Mouse (Mus musculus) urinary bladder, postnatal 4 days (tissue): ENCODE measurements around the gene Sstr4.

Experiments
- DNase-seq, 2 experiments: peaks; one replicate each; pipeline ENCODE4 v3.0.0; 2021 to 2022; ENCODE audit warnings: low spot score in 2 of 2

The Sstr4 gene

DNA sequence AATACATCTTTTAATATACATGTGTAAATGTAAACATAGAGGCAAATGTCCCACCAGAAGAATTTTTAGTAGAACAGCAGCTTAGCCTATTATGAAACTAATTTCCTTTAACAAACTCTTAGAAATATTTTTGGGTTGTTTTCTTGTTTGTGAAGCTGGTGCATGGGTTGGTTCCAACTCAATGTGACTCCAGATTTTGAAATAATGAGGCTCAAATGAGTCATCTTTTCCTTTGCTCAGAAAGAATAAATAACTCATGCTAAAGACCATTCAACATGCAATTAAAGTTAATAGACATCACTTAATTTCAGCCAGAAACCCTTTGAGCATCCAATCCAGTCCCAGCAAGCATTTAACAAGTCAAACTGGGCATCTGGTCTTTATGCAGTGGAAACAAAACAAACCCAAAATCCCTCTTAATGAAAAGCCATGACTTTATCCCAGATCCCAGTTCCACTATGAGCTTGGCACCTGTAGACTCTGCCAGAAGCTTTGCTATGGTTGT is 33.9 kb downstream of the Sstr4 start:
- DNase-seq = no peak

DNA sequence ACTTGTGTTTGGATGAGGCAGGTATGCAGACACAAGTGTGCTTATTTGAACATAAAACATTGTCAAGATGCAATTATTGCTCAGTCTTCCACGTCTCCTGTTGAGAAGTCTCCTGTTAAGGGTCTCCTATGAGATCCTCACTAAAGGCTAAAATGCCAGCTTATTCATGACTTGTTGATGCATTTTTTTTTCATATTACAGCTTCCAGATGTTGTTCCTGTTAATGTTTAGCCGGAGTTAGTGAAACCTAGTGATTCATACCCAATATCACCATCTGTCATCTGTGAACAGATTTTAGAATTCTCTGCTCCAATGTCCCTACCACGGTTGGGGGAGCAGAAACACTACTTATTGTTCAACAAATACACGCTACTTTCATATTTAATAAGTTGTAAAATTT is 35.8 kb downstream of the Sstr4 start:
- no peak for DNase-seq

DNA sequence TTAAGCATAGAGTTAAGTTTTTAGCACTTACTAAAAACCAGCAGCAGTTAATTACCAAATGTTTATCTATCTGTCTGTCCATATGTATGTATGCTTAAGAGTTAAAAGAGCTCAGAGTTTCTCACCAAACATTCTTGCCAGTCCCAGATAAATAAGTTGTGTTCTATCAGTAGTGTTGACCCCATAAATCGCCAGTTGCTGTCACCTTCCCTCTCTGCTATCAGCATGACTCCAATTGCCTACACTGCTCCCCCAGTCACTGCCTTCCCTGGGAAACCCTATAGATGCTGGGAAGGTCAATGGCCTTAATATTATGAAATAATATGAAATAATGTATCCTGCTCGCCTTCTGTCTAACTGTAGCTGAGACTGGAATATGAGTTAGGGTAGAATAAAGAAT is 37.2 kb downstream of the Sstr4 start:
- DNase-seq = no peak

DNA sequence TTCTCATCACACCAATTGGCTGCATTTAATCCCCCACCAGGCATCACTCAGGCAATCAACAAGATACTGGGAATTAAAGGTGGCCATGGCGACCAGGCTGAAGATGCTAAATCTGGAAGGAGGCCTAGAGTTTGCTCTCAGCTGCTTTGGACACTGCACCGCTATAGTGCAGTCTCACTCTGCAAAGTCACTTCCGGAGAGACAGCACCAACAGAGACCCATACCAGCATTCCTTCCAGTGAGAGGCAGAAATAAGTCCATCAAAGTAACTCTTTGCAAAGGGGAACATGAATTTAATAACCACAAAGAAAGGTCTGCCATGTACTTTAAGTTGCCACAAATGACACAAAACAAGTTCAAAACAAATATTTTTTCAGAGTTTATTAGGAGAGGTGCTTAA is 41.1 kb downstream of the Sstr4 start:
- no peak for DNase-seq

DNA sequence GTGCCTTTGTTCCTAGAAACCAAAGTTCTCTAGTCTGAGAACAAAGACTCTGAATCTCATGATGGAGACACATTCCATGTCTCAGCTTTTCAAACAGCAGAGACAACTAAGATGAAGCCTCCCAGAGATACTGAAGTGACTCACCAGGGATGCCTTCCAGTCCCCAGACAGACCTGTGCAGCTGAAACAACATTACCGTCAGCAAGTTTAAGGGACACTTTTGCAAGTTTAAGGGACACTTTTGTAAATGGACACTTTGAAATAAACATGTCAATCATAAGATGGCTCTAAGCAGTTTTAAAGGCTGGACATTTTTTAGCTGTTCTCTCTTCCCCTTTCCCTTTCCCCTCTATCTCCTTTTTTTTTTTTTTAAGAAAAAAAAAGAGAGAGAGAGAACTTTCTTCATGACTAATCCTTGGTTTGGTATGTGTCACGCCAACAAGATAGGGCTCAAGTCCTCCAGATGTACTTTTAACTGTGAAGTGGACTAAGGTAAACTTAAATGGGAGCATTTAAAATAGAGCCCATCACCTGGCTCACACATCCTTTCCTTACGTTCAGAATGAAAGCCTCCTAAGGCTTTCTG is 44.6 kb downstream of the Sstr4 start:
- DNase-seq = no peak

DNA sequence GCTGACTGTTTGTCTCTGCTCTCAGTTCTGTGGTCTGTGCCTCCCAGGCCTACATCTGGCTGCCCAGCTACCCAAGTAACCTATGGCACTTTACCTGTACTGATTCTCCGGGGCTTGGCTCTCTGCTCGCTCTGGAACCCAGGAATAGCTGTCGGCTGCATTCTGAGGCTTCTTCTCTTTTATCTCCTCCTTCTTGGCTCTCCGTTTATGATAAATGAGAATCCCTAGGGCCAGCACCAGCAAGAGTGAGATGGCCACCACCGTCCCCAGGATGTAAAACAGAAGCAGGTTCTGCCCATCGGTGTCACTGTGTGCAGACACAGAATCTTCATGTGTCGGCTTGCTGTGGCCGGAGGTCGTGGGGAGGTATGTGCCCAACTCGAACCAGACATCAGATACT is 46.3 kb downstream of the Sstr4 start:
- no peak for DNase-seq

DNA sequence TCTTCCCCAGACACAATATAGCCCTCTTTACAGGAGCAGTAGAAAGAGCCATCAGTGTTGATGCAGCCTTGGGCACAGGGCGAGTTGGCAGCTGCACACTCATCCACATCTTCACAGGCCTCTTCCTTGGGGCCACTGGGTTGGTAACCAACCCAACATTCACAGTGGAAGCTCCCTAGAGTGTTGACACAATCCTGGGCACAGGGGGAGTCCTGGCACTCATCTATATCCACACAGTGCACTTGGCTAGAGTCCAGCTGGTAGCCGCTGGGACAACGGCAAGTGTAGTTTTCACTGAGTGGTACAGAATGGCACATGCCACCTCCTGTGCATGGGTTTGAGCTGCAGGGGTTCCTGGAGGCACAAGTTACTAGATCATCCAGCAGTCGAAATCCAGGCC is 47.0 kb downstream of the Sstr4 start:
- no peak for DNase-seq

DNA sequence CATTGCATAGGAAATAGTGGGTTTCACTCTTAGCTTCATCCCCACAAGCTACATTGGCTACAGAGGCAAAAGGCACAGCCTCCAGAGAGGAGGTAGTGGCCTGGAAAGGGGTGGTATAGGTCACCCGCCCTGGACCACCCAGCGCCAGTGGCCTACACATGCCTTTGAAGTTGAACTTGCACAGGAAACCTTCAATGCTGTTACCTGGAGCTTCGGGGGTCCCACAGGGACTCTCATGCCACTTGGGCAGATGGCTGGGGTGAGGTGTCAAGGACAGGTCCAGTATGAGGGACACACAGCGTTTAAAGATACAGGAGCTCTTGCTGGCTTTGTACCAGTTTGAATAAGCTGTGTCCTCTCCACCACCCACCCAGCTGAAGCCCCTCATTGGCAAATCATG is 47.6 kb downstream of the Sstr4 start:
- DNase-seq = no peak

DNA sequence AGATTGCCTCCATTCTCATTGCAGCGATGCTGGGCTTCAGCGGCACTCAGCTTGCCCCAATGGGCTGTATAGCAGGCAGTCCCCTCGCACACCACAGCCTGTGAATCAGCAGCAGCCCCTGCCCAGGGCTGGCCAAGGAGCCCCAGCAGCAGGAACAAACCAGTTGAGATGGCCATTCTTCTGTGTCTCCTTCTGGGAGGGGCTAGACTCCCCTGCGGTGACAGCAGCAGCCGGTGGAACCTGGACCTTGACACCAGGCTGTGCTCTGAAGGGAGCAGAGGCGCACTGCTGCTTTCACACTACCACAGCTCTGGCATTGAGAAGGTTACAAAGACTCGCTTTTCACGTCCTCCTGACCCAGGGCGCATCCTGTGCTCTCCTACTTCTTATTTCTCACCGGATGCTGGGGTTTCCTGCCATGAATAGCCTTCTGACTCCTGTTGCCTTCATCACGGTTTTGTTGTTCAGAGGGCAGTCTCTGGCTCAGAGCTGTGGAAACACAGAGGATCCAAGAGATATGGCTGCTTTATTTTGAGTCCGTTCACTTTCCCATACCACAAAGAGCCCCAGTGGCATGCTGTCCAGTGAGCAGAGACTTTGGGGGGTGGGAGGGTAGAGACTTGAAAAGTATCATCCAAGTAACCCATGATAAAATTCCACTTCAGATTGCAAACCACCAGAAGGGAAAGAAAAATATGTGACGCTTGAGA is 48.3 kb downstream of the Sstr4 start, which contains the start of gene Cd93:
Cd93 (minus strand) TSS at position 315 of the 710 bp plus-strand sequence.
- no peak for DNase-seq

DNA sequence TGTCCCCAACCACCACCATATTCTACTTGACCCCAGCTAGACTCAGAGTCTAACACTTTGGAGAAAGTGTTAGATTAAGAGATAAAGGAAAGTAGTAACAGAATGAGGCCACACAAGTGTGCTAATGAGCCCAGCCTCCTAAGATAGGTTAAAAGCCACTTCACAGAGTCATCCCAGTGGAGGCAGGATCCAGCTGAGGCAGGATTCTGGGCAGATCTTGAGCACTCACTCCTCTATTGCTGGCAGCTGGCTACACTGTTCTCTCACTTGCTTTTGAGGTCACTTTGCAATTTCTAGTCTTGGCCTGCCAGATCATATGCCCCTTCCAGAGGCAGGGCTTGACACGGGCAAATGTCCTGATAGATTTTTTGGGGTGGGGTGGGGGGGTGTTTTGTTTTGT is 49.3 kb downstream of the Sstr4 start:
- no peak for DNase-seq

DNA sequence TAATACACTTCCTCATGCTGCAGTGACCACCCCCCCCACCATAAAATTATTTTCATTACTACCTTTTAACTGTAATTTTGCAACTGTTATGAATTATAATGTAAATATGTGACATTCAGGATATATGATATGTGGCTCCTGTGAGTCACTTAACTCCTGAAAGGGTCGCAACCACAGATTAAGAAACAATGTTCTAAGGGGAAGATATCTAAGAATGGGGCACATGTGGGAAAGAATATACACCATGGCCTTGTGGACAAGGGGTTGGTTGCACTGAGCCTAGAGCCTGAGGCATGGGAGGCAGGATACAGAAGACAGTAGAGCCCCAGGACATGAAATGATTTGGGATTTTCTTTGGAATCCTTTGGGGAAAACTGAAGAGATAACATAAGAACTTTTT is 50.5 kb downstream of the Sstr4 start:
- DNase-seq = no peak
